Mouse (Mus musculus) MEL (cell line): ENCODE measurements around the gene Zfpm1.
A peak's percentile ranks its signal among the peaks of the same experiment; 100 is the strongest.

Experiments
- CHD2 ChIP-seq: IDR thresholded peaks from 2 replicates; pipeline ENCODE4 v1.6.1; 2011; ENCODE audit warnings: low read length, improper control_type of control experiment
- CTCF ChIP-seq, 3 experiments: IDR thresholded peaks in 2 of 3; conservative IDR thresholded peaks in 1 of 3; 2 replicates each; pipeline ENCODE4 v1.5.1; 2011 to 2012; ENCODE audit warnings: low read length in 3 of 3, low read depth in 2 of 3, mild to moderate bottlenecking in 2 of 3, improper control_type of control experiment in 1 of 3, inconsistent platforms in 1 of 3, mixed read lengths in 1 of 3, moderate library complexity in 1 of 3; ENCODE audit not compliant: control insufficient read depth in 1 of 3, insufficient read depth in 1 of 3, poor library complexity in 1 of 3, severe bottlenecking in 1 of 3
- EP300 ChIP-seq, 2 experiments: IDR thresholded peaks; 2 replicates each; pipeline ENCODE4 v1.6.1; 2011; ENCODE audit warnings: improper control_type of control experiment in 2 of 2, low read length in 2 of 2, low read depth in 1 of 2, mild to moderate bottlenecking in 1 of 2
- MXI1 ChIP-seq: IDR thresholded peaks from 2 replicates; pipeline ENCODE4 v1.6.1; 2011; ENCODE audit warnings: mild to moderate bottlenecking, low read depth, low read length, improper control_type of control experiment
- POLR2A ChIP-seq, 2 experiments: IDR thresholded peaks; 2 replicates each; pipeline ENCODE4 v1.6.1; 2011 to 2012; ENCODE audit warnings: low read length in 2 of 2, mild to moderate bottlenecking in 2 of 2, control low read depth in 1 of 2, improper control_type of control experiment in 1 of 2, low read depth in 1 of 2, moderate library complexity in 1 of 2; ENCODE audit not compliant: control insufficient read depth in 1 of 2, insufficient read depth in 1 of 2, poor library complexity in 1 of 2
- UBTF ChIP-seq: IDR thresholded peaks from 2 replicates; pipeline ENCODE4 v1.6.1; 2012; ENCODE audit warnings: low read depth, mild to moderate bottlenecking, inconsistent platforms, low read length, improper control_type of control experiment, moderate library complexity, borderline replicate concordance; ENCODE audit not compliant: insufficient read depth

- no peak for TF ChIP-seq CTCF (IDR thresholded peaks at IDR 0.05 in 2 of 3, conservative IDR thresholded peaks at IDR 0.05 in 1 of 3; ENCODE audit: control insufficient read depth in 1 of 3, insufficient read depth in 1 of 3, low read depth in 2 of 3, low read length in 3 of 3, poor library complexity in 1 of 3, severe bottlenecking in 1 of 3)
- no peak for TF ChIP-seq EP300 (IDR thresholded peaks at IDR 0.05; ENCODE audit: low read depth in 1 of 2, low read length in 2 of 2)
- TF ChIP-seq UBTF: no peak
- TF ChIP-seq CHD2: no peak
- TF ChIP-seq MXI1: no peak; the same call in none of the 2 replicates
- peak in 1 of 2 experiments; percentile 55; a peak in 1 of 4 replicates for TF ChIP-seq POLR2A (IDR thresholded peaks at IDR 0.05; ENCODE audit: control insufficient read depth in 1 of 2, insufficient read depth in 1 of 2, low read depth in 1 of 2, low read length in 2 of 2, poor library complexity in 1 of 2)
Measured at GRCm38 (mm10) chr8:122282035-122282358, at the start of gene Zfpm1.
